Mouse (Mus musculus): ENCODE results near the gene Nr1h2.

Nr1h2 gene

GRCm38 (mm10) chr7:44525126-44525832 lies 28.5 kb downstream of the Nr1h2 start:
- DNase-seq, result peak; percentile 52

DNA sequence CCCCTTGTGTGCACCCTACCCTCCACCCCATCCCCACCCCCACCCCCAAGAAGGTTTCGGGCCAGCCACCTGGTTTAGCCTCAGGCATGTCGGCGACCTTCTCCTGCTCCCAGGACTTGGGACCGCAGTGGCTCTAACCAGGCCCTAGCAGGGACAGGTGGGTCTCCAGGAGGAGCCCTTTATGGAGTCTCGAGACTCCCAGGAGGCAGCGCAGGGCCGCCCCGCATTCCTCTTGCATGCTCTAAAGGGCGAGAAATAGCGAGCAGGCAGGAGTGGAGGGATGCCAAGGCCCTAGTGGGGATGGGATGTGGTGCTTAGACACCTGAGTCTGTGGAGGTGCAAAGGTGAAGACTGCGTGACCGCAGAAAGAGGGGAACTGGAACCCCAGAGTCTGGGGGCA lies 29.2 kb downstream of the Nr1h2 start, which contains the start of gene Mybpc2:
Gene Mybpc2, minus strand, starts transcription at position 155 of the 400 bp plus-strand sequence.
- DNase-seq, result no peak

DNA sequence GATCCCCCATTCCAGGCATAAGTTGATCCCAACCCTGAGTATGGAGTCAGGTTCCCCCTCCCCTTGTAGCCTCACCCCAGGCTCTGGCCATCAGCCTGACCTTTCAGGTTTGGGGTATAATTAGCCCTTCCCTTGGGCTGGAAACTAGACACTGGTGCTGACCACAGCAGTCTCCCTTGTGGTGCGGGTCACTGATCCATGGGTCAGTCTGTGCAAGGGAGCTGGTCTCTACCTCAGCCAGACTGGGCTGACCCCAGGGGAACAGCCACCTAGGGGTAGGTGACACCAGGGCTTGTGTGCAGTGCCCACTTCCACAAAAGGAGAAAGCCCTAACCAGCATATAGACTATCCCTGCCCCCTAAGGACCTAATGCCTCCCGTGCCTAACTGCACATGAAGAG lies 30.7 kb downstream of the Nr1h2 start:
- no peak for DNase-seq

GRCm38 (mm10) chr7:44521710-44522109 lies 32.0 kb downstream of the Nr1h2 start:
- DNase-seq, result no peak

DNA sequence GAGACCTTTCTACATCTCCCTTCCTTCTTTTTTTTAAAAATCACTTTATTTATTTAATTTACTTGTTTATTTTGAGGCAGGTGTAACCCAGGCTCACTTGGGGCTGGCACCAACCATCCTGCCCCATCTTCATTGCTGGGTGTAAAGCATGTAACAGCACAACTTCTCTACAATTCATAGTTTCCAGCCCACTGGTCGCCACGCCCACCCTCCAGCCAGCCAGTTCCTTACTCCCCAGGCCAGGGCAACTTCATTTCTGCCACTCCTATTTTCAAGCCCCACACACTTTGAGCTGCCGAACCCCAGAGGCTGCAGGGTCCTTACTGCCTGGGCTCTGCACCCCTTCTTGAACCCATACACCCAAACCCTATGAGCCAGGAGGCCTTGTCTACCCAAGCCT lies 32.8 kb downstream of the Nr1h2 start:
- no peak for DNase-seq

DNA sequence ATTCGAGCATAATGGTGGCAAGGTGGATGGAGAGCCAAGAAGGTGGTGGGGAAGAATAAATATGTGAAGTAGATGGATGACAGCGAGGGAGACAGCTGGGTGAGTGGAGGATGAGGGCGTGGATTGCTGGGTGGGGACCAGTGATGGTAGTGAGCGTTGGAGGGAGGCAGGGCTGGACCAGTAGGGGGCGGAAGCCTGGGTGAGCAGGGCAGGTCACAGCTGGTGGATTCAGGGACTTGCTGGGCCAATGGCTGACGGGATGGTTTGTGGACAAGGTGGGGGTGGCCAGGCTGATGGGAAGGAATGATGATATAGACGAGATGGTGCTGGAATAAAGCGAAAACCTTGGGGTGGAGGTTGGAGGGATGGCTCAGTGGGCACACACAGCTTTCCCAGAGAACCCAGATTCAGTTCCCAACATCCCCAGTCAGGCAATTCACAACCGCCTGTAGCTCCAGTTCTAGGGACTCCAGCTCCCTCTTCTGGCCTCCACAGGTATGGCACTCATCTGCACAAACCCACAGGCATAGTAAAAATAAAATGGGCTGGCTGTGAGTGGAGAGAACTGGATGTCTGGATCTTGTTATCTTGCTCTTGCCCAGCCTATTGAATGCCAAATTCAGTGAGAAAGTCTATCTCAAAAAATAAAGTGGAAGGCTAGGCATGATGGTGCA lies 34.4 kb downstream of the Nr1h2 start:
- DNase-seq, result no peak

DNA sequence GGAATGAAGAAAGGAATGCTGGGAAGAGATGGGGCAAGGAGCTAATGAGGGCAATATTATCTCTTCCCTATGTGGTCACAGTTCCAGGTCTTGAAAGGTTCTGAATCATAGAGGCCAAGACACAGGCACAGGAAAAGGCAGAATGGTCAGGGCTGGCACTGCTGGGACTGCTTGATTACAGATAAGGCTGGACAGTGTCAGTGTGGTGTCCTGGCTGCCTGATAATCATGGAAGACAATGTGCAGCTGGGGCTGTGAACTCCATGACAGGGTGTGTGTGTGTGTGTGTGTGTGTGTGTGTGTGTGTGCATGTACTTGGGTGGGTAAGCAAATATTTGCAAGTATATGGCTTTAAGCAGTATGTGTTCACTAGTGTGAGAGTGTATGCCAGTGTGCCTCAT lies 46.3 kb downstream of the Nr1h2 start:
- DNase-seq, result no peak

DNA sequence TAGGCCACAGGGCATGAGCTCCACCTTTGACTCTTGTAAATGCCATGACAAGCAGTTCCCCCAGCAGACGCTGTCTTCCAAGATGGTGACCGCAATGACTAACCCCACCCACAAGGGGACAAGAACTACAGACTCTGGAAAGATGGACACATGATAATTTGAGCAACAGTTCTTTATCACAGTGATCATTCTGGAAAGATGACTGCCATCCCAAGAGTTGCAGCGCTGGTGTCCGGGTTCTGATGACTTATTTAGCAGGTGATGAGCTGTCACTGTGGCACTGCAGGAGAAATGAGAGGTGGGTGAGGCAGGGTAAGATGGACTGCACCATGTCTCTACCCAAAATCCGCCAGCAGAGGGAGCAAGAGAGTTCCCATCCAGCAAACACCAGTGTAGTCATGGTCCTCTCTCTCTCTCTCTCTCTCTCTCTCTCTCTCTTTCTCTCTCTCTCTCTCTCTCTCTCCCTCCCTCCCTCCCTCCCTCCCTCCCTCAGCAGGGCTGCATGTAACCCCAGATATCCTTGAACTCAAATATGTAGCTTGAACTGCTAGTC lies 52.1 kb downstream of the Nr1h2 start:
- peak; percentile 57 for DNase-seq

DNA sequence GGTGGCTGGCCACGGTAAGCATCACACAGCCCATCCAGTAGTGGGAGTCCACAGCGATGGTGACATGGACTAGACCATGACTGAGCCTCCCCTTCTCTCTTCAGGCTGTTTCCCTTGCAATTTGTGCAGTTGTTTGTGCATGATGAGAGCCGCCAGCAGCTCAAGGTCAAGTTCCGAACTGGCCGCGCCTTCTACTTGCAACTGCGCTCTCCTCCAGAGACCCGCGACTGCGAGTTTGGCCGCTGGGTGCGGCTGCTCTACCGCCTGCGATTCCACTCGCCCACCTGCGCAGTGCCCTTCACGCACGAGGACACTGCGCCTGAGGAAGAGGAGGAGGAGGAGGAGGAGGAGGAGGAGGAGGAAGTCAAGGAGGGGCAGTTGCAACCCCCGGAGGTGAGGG lies 53.7 kb downstream of the Nr1h2 start:
- no peak for DNase-seq

Data from layer of hippocampus, adult 9-11 months (tissue).